Mouse (Mus musculus) ES-CJ7 (cell line): Measurements from ENCODE around the gene Ovol3.
"Not testable (repeated sequence)": the region's sequence is repeated elsewhere in the genome, so short reads cannot be mapped to it uniquely, and the experiment has no call there.

Experiments used
- DNase-seq: peaks from one replicate; pipeline ENCODE4 v3.0.0; 2011; ENCODE audit warnings: low read depth, low spot score

Ovol3 gene

DNA sequence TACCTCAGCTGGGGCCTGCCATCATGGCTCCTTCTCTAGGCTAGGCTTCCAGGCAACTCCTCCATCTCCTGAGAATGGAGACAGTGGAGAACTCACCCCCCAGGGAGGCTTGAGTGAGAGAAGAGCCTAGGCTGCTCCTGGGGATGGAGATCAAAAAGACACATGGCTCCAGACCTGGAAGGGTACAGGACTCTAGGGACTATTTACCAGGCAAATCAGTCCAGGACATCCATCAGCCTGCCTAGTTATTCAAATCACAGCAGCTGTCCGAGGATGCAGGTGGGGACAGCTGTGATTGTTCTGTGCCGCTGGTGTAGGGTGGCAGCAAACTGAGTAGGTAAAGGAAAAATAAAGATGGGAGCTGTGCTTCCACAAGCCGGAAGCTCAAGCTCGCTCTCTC is at the start of gene Ovol3:
TSS of gene Ovol3 (minus strand) at position 101 of the 400 bp plus-strand sequence.
- no peak for DNase-seq

DNA sequence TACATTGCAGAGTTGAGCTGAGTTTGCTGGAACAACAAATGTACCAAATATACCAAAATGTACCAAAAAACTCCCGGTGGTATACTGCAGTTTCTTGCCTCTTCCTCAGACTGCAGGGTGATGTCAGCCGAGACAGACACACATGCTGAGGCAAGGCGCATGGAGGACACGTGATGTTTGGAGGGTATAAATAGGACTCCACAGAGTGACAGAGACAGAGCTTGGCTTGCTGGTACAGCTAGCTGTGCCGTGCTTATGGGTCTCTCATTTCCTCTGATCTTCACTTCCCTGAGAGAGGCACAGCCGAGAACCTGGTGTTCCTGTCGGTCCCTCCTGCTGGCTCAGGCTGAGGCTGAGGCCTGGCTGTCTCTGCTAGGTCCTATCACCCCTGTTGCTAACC is 47.2 kb upstream of the Ovol3 start:
- no peak for DNase-seq

DNA sequence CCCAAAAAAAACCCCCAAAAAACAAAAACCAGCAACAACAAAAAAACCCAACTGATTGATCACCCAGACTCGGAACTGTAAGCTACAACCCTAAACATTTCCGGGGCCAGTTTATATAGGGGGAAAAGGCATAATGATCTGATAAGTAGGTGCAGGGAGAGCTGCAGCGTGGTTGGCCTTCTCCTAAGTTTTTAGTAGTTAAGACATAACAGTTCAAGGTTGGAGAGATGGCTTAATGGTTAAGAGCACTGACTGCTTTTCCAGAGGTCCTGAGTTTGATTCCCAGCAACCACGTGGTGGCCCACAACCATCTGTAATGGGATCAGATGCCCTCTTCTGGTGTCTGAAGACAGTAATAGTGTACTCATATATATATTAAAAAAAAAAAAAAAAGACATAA is 46.0 kb upstream of the Ovol3 start:
- DNase-seq: no peak

DNA sequence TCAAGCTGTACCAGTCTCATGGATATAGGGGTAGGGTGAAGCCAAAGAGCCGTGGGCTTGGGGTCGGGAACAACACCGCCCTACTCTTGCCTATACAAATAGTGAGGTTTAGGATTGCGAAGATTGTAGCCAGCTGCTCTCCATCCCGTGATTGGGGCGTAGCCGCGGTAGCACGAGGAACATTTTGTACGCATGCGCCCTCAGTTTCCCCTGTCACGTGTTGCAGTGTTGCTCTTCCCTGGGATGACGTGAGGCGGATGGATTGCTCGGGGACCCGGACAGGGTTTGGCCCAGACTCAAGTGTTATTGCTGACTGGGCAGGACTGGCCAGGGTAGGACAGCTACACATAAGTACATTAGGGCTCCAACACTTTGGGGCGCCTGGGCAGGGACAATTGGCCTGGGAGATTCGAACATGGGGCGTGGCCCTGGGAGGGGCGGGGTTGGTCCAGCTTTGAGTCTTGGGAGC is 45.2 kb upstream of the Ovol3 start:
- peak; percentile 95 for DNase-seq

DNA sequence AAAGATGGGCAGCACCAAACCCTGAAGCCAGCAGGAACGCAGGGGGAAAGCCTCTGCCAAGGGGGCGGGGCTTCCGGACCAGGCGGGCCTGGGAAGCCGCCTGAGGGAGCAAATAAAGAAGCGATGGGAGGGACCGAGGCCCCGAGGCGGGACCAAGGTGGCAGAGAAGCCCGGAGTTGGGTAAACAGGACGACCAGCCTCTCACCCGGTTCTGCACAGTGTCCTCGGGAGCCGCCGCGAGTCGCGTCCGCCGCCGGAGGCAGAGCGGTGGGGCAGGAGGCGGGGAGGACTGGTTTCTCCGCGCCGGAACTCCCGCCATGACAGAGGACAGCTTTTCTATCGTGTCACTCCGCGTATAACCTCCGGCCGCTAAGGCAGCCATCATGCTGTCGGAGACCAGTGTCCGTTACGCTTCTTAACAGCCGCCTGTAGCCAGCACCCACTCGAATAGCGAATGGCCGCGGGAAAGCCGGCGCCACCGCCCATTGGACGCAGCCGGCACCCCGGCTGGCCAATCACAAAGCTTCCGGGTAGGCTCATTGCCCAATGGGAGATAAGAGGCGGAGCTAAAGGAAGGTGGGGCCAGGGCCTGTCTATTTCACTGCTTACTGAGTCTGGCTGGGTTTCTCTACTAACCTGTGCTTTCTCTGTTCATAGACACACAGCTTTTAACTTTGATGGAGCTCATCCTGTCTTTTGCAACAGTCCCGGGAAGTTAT is 44.6 kb upstream of the Ovol3 start, which contains the start of the genes Thap8 and Wdr62:
TSS of gene Thap8 (plus strand) at position 144 of the 719 bp plus-strand sequence.
TSS of gene Wdr62 (minus strand) at position 469 of the 719 bp plus-strand sequence.
- DNase-seq: peak; percentile 94

DNA sequence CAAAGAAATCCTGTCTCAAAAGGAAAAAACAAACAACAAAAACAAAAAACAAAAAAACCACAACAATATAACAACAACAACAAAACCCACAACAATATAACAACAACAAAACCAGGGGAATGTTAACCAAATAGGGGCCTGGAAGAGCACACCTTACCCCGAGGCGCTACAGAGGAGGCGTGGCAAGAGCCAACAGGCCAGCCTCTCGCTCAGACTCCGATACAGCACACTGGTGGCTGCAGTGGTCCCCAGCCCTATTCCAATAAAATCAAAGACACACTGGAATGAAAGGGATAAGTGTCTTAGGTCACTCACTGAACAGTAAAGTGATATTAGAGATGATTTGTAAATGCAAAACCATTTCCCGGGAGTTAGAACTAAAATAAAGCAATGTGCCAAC is 44.0 kb upstream of the Ovol3 start:
- DNase-seq: peak; percentile 81

DNA sequence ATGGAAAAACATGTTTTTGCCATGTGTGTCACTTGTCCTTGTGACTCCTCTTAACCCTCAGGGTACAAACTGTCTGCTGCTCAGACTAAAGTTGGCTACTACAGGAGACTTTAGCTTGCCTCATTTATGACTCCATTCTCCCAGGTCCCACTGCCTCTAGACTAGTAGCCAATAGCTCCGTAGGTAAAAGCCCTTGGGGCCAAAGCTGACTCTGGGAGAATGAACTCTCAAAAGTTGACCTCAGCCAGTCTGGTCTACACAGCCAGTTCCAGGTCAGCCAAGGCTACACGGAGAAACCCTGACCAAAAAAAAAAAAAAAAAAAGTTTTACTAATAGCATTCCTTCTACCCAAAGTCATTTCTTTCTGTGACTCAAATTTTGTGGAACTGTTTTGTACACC is 43.4 kb upstream of the Ovol3 start:
- DNase-seq: no peak

DNA sequence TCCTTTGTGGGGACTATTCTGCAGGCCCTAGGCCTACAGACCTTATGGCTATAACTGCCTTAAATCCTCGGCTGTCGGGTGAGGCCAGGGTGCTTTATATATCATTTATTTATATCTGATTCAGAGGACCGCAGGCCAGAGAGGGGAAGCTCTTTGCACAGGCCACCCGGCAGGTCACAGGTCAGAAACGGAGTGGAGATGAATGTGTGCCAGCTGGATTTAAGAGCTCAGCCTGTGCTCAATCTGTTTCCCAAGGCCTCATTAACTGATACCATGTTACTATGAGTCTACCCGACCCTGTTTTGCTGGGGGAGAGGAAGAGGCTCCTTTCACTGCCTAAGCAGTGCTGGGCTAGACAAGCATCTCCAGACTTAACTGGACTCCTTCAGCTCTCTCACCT is 38.9 kb upstream of the Ovol3 start:
- no peak for DNase-seq

DNA sequence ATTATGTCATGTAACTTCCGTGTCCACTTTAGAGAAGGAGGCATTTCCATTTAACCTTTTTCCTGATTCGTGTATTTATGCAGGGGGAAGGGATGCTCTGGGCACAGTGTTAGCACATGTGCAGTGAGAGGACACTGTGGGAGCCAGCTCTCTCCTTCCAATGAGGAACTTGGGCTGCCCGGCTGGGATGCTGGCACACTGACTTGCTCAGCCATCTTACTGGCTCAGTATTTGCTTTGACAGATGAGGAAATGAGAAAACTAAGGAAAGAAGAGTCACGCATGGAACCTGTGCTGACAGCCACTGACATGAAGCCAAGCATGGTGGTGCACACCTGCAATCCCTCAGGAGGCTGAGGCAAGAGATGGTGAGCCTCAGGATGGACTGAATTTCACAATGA is 34.1 kb upstream of the Ovol3 start:
- DNase-seq: no peak

DNA sequence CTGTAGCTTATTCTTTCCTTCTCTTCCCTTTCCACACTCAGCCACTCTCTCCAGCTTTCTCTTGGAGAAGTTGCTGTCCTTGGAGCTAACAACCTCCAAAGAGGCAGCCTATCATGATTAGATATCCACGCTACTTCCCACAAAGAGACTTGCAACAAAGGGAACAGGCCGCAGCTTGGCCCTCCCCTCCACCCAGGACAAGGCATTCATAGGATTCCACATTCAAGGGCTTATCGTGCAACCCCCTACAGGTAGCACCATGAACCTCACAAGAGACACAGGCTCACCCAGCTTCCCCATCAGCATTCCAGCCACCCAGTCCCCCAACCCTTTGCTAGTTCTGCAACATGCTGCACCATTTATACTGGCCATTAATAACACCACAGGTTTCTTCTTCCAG is 31.3 kb upstream of the Ovol3 start:
- peak; percentile 89 for DNase-seq

DNA sequence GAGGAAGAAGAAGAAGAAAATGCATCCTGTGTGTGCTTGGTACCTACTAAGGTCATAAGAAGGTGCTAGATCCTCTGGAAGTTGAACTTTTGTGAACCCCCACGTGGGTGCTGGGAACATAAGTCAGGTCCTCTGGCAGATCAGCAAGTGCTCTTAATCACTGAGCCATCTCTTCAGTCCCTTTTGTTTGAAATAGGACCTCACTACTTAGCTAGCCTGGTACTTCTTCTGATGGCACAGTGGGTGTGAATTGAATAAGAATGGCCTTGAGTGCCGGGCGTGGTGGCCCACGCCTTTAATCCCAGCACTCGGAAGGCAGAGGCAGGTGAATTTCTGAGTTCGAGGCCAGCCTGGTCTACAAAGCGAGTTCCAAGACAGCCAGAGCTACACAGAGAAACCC is 30.4 kb upstream of the Ovol3 start:
- DNase-seq: peak; percentile 98

DNA sequence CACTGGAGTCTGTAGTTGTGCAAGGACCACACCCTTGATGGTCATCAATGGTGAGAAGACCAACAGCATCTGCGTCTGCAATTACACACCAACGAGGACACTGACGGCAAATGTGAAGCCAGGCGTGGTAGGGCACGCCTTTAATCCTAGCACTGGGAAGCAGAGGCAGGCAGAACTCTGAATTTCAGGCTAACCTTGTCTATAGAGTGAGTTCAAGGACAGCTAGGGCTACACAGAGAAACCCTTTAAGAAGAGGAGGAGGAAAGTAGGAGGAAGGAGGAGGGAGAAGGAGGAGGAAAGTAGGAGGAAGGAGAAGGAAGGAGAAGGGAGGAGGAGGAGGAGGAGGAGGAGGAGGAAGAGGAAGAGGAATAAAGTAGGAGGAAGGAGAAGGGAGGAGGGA is 30.0 kb upstream of the Ovol3 start:
- peak; percentile 64 for DNase-seq

DNA sequence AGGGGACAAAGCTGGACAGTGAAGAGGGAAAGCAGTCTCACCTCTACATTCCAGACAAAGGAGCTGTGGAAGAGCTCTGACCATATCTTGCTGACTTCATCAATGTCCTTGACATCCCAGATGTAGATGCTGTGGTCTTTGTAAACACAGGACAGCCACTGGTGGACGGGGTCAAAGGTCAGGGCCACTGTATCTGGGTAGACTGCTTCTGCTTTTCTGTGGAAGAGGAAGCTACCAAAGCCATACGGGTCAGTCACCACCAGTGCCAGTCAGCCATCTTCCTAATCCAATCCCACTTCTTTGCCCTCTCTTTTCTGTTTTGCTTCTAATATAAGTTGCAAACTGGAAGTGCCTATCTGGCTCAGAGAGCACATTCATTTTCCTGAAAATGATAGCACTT is 29.5 kb upstream of the Ovol3 start:
- DNase-seq: peak; percentile 21

DNA sequence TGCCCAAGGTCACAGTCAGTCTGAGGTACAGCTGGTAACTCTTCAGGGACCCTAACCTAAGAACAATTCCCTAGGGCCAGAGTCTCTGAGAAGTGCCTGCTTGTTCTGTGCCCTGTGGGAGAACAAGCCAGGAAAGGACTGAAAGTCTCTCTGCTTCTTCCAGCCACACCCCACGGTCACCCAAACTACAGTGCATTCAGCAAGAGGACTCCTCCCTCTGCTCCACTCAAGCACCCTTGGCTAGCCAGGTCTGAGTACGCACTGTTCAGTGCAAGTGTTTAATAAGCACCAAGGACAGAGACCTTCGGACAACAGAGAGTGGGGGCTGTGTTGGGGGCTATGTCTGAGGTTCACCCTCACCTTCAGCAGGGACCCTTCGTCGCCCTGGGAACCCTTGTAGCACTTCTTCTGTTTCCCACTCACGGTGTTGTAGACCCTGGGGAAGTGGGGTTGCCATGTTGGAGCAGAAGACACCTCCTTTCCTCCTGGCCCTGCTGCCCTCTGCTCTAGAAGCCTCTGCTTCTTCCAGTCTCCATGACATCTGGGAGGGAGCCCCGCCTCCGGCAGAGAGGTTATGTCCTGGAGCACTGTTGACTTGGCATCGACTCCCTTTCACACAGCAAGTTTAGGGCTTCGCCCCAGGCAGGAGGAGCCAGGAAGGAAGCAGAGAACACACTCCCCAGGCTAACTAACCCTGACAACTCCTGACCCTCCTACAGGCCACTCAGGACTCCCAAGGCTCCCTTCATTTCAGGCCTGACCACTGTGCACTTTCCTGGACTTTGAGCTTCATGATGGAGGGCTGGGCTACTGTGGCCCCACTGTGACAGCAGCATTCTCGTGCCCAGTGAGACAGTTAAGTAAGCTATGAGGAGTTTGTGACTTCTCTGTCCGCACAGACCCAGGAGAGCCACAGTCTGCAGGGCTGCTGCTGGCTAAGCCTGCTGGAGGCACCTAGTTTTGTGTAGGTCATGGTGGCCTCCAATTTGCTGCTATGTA is 16.7 kb upstream of the Ovol3 start:
- peak; percentile 33 for DNase-seq

DNA sequence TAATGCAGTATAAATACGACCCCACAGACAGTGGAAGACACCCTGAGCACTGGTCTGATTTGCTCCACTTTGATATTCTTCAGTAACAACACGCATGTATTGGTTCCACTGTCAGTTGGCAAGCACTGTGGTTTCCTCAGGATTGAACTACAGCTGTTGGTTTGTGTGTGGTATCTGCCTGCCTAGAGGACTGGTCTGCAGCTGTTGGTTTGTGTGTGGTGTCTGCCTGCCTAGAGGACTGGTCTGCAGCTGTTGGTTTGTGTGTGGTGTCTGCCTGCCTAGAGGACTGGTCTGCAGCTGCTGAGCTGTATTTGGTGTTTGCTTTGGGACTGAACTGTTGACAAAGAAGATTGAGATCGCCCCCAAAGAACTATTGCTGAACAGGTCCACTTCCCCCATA is 1.8 kb upstream of the Ovol3 start:
- not testable (repeated sequence) for DNase-seq

DNA sequence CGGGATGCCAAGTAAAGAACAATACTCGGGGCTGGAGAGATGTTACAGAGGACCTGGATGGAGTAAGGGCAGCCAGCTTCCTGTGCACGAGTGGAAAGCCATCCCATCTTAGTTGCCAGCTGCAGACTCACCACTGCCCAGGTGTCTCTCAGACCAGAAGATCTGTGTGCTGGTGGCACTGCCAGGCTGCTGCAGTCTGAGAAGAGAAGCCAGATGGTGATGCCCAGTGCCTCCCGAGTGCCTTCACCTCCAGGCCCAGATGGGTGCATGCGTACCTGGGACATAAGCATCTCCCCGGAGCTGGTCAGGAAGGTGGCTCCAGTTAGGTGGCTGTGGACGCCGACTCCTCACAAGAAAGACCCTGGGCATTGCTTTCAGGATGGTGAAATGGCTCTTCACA is 434 bp downstream of the Ovol3 start:
- no peak for DNase-seq

DNA sequence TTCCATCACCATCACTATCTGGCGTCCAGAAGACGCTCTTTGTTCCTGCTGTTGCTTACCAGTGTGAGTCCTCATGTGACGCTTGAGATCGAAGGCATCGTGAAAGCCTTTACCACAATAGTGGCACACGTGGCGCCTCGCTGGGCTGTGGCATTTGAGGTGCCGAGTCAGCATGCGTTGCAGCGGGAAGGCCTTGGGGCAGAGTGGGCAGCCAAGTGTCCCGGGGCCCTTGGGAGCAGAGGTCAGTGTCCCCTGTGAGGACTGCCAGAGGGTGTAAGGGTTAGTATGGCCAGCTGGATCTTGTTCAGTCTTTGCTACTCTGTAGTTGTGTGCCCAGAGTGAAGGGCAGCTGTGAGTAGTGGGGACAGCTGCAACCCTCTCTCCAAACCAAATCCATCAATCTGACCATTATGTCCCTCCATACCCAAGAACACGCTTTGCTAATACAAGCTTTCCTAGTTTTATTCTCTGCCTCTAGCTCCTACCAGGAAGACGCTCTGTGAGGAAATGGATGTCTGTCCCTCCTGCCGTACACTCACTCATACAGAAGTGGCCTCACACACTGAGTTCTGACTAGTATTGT is 1.2 kb downstream of the Ovol3 start:
- DNase-seq: no peak

DNA sequence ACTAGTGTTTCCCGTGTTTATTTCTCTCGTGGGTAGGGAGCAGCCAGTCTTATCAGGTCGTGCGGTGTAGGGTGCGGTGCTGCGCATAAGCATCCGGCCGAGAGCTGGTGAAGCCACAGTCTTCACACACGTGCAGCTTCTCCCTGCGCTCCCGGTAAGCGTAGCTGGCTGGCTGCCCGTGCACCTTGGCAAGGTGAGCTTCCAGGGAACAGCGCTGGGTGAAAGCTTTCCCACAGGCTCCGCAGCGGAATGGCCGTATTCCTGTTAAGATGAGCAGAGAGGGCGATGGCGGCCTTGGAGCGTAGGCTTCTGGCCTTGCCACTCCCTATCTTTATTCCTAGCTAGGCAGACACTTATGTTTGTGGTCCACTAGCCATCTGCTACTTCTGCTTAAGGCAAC is 2.1 kb downstream of the Ovol3 start:
- DNase-seq: no peak

DNA sequence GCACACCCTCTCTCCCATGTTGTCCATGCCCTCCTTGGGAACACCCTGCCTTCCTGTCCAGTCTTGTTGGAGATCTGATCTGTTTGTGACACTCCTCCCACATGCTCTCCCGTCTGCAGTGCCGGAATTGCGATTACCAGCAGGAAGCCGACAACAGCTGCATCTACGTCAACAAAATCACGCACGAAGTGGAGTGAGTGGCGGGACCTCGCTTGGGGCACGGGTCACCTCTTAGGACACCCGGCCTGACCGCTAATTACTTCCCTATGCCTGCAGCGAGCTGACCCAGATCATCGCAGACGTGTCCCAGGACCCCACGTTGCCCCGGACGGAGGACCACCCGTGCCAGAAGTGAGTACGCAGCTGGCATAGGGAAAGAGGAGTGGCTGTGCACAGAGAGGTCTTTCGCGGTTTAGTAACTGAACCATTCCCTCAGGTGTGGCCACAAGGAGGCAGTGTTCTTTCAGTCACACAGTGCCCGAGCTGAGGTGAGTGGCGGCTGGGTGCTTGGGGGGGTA is 2.8 kb downstream of the Ovol3 start:
- peak; percentile 89 for DNase-seq

DNA sequence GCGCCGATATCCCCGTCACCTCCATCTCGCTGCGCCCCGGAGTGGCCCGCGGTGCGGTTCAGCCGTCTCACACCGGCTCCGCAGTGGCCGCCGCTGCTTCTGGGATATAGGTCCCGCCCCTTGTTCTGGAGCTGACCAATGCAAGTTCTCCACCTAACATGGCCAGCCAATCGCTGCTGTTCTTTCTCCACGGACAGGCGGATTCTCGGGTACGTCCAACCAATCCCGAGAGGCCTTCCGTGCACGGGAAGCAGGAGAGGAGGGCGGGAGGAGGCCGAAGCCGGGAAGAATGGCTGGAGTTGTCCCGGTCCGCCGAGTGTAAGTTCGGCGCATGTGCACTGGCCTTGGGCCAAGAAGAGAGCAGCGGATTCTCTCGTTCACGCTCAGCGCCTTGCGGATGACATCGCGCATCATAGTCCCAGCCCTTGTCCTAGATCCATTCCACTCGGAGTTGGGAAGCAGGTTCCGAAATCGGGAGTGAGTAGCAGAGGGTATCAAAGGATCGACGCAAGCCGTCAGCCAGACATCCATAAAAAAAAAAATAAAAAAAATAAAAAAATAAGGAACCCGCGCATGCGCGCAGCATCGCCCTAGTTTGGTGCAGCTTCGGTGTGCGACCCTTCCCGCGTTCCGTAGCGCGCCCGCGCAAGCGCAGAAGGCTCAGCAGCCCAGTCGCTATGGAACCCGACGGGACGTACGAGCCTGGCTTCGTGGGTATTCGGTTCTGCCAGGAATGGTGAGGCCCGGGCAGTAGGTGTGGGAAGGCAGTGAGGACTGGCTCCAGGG is 3.7 kb downstream of the Ovol3 start, which contains the start of the genes Polr2i and Tbcb:
TSS of gene Polr2i (plus strand) at position 280 of the 786 bp plus-strand sequence.
TSS of gene Tbcb (minus strand) at position 604 of the 786 bp plus-strand sequence.
- peak; percentile 99 for DNase-seq

DNA sequence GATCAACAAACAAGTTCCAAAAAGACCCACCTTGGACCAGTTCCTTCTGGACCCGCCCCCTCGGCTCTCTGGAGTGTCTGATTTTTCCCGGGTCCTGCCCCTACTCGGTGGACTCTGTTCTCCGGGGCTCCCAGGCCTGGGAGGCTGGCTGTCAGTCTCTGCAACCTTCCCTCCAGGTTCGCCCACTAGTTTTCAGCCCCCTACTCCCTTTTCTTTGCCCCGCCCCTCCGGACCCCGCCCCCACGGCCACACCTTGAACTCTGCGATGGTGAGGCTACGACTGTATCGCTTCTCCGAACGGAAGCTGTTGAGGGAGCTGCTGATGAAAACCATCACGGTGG is 4.2 kb downstream of the Ovol3 start:
- no peak for DNase-seq
